7 mouse cellular contexts compared by ENCODE assay signal in the genomic region with DNA sequence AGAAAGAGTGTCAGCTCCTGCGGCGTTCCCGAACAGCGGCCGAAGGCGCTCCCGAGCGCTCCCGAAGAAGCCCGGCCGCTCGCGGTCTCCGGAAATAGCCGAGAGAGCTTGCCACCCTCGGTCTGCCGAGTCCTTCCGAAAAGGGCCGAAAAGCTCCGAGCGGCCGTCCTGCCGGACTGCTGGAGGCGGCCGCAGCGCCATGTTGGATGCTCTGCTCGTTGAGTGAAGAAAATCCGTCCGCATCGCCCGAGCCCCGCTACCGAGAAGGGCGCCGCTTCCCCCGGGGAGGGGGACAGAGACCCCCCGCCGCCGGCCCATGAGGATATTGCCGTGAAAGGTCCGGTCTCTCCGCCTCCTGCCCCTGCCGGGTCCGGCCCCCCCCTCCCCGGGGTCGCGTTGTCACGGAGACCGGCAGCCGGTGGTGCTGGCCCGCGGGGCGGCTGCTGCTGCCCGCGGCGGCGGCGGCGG. TPM values are rescaled to one million over a fixed set of nuclear protein-coding genes. Genes with fewer than 3 reads are reported as not detected.
DNase-seq lines count a peak whose midpoint lies in the region; ATAC-seq lines count a peak whose summit lies in the region.

No protein-coding gene starts in this region.

- H3K9me3 ChIP-seq in intestine, embryonic 16.5 days (ENCODE audit: control insufficient read depth, low read length): no peaks in the 10 kb centered on the region
- no peaks in the 10 kb centered on the region for H3K9me3 ChIP-seq in midbrain, embryonic 11.5 days (ENCODE audit: control insufficient read depth, low read length)

- H3K27me3 ChIP-seq in intestine, embryonic 16.5 days (replicated peaks; ENCODE audit: control insufficient read depth, insufficient read depth, low read length): no peaks in the 10 kb centered on the region
- H3K27me3 ChIP-seq in midbrain, embryonic 11.5 days (ENCODE audit: control insufficient read depth, insufficient read depth, low read length): no peaks in the 10 kb centered on the region

- 0% methylated on average over 44 of the region's 59 CpGs for WGBS in intestine, embryonic 16.5 days
- WGBS in midbrain, embryonic 11.5 days: 0% methylated on average over 55 of the region's 59 CpGs

- peak overlapping the region; percentile 97 for H3K9ac ChIP-seq in intestine, embryonic 16.5 days (ENCODE audit: low read depth, low read length)
- peak overlapping the region; percentile 100 for H3K9ac ChIP-seq in midbrain, embryonic 11.5 days (ENCODE audit: low read length)

- ATAC-seq in intestine, embryonic 16.5 days: peak; percentile 97
- peak; percentile 95 for ATAC-seq in midbrain, embryonic 11.5 days (ENCODE audit: low FRiP score)

- peaks cover 23% of the 10 kb centered on the region for H3K4me1 ChIP-seq in intestine, embryonic 16.5 days (ENCODE audit: control insufficient read depth, insufficient read depth, low read length)
- peaks cover 27% of the 10 kb centered on the region for H3K4me1 ChIP-seq in midbrain, embryonic 11.5 days (ENCODE audit: control insufficient read depth, insufficient read depth, low read length)

- H3K36me3 ChIP-seq in intestine, embryonic 16.5 days (ENCODE audit: control insufficient read depth, insufficient read depth, low read length): 0 out of 2 replicates have a peak, but pooled peaks cover 4% of the 10 kb centered on the region
- H3K36me3 ChIP-seq in midbrain, embryonic 11.5 days (ENCODE audit: control insufficient read depth, insufficient read depth, low read length): peaks cover 3% of the 10 kb centered on the region

- peak; percentile 99 for DNase-seq in adrenal gland, adult 2 months
- DNase-seq in embryo, embryonic 11.5 days (ENCODE audit: low read depth, low spot score): peak; percentile 95
- peak; percentile 99 to 100 for DNase-seq in gastrocnemius, postnatal 36 days
- DNase-seq in left cerebral cortex, postnatal 36 days (ENCODE audit: low spot score in 2 of 2): peak; percentile 99
- peak; percentile 100 for DNase-seq in midbrain, embryonic 11.5 days (ENCODE audit: low spot score, missing footprints)
- peak; percentile 96 for DNase-seq in skeletal muscle tissue, adult 2 months (ENCODE audit: low read depth, low spot score)

- intact Hi-C loops in gastrocnemius, postnatal 36 days (cut with DNase I): loop anchor here (10.0 kb wide), 1 partner anchor 111 kb away; no protein-coding TSS in a partner anchor
- intact Hi-C loops in left cerebral cortex, postnatal 36 days (cut with DNase I): loop anchor here (10.0 kb wide), 1 partner anchor 111 kb away; no protein-coding TSS in a partner anchor

- H3K4me3 ChIP-seq in intestine, embryonic 16.5 days (ENCODE audit: low read length): peak overlapping the region; percentile 95
- H3K4me3 ChIP-seq in midbrain, embryonic 11.5 days (ENCODE audit: low read depth, low read length): peak overlapping the region; percentile 100

- H3K4me2 ChIP-seq in intestine, embryonic 16.5 days (ENCODE audit: low read depth, low read length): peak overlapping the region; percentile 83
- peak overlapping the region; percentile 76 for H3K4me2 ChIP-seq in midbrain, embryonic 11.5 days

- peak overlapping the region; percentile 87 for H3K27ac ChIP-seq in intestine, embryonic 16.5 days (ENCODE audit: low read length)
- H3K27ac ChIP-seq in midbrain, embryonic 11.5 days (ENCODE audit: low read depth, low read length): peak overlapping the region; percentile 90

RNA-seq across cellular contexts. Expression of a gene that starts 0.5 kb away (rescaled TPM):
- 100 to 1,000 TPM in 1 of 2 experiments, 10 to 100 TPM in 1; 69.2 to 133 TPM for total RNA-seq in adrenal gland, adult 2 months (2021)
- polyA plus RNA-seq in adrenal gland, adult 2 months (2012; rRNA removed): 113 and 181 TPM in 2 replicates
- 100 to 1,000 TPM; 103 to 115 TPM for total RNA-seq in gastrocnemius, postnatal 36 days (2021)
- polyA plus RNA-seq in intestine, embryonic 16.5 days (2015; fragmentation: Nextera tagmentation; extraction: Ambion mirVana): 16.4 and 18.0 TPM in 2 replicates
- total RNA-seq in left cerebral cortex, postnatal 36 days (2021): 100 to 1,000 TPM; 168 to 190 TPM
- polyA plus RNA-seq in midbrain, embryonic 11.5 days (2014; fragmentation: Nextera tagmentation; extraction: Ambion mirVana): 39.5 and 41.9 TPM in 2 replicates

Comparison
In these comparisons a context has a peak if more than half of its experiments do, and no peak if none do; other contexts are left out.
1. Peak in every context shown above with its lines: DNase-seq, ATAC-seq, H3K4me3 ChIP-seq and H3K27ac ChIP-seq.